Comparison of ENCODE assay signal across 22 mouse cellular contexts in the genomic region with DNA sequence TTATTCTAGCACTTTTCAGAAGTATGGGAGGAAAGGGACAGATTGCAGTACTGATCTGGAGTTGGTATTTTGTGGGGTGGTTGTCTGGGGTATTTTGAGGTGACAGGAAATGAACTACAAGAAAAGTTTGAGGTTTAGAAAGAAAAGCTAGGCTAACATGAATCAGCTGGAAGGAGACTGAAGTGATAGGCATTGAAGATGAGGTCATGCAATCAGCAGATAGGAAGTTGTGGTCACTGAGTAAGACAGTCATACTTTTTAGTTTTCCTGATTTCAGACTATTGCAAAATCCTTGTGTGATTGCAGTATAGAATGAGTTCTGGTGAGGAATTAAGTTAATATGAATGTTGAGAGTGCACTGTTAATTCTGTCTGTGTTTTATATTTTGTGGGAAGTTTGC.
A peak's percentile ranks its signal among the peaks of the same experiment; 100 is the strongest.
DNase-seq lines count a peak whose midpoint lies in the region; TF ChIP-seq lines count a peak whose summit lies in the region.
"Had no signal": no experiment of that assay in that cellular context is flagged by ENCODE, and none has a peak within 500 bp of the region (broad histone marks: within the 10 kb centered on the region; RNA-seq: fewer than 3 reads in every experiment).

No protein-coding gene starts in this region.

- no peak overlapping the region for H3K4me3 ChIP-seq in kidney, adult 2 months (ENCODE audit: insufficient read depth, low read depth, low read length)
- no peak overlapping the region for H3K4me3 ChIP-seq in embryonic fibroblast, embryonic 13.5 days (ENCODE audit: insufficient read depth, low read length)
- no peak overlapping the region for H3K4me3 ChIP-seq in myocyte
- H3K4me3 ChIP-seq: heart, embryonic 12.5 days; hindbrain, embryonic 10.5 days; limb, embryonic 12.5 days; midbrain, embryonic 10.5 days had no signal

- H3K36me3 ChIP-seq in kidney, adult 2 months (ENCODE audit: control insufficient read depth, insufficient read depth, low read length) = peaks cover 4% of the 10 kb centered on the region
- H3K36me3 ChIP-seq in myocyte (ENCODE audit: control insufficient read depth, insufficient read depth) = peaks cover 85% of the 10 kb centered on the region

- H3K4me1 ChIP-seq in kidney, adult 2 months (ENCODE audit: control insufficient read depth, insufficient read depth, low read length) = no peaks in the 10 kb centered on the region
- peaks cover 7% of the 10 kb centered on the region for H3K4me1 ChIP-seq in embryonic fibroblast, embryonic 13.5 days (ENCODE audit: control insufficient read depth, insufficient read depth, low read length)
- H3K4me1 ChIP-seq: heart, embryonic 12.5 days; hindbrain, embryonic 10.5 days; limb, embryonic 12.5 days; midbrain, embryonic 10.5 days had no signal

- peak; percentile 5 for DNase-seq in kidney, adult 2 months
- no peak for DNase-seq in kidney, postnatal 25 days
- DNase-seq in MEL-GATA-1-ER (ENCODE audit: extremely low read depth, low read depth) = peak; percentile 1
- no peak for DNase-seq in retina, embryonic 14.5 days (ENCODE audit: low spot score)
- no peak for DNase-seq in gastrocnemius, postnatal 25 days
- no peak for DNase-seq in spleen, postnatal 36 days (ENCODE audit: low spot score in 2 of 2)
- DNase-seq: adrenal gland, postnatal 14 days; cerebellum, postnatal 25 days; forebrain, postnatal 0 days; gastrocnemius, postnatal 14 days; kidney, adult 11 months; kidney, postnatal 4 days; layer of hippocampus, postnatal 36 days; liver, postnatal 0 days; right cerebral cortex, postnatal 4 days; thymus, postnatal 25 days had no signal

- TF ChIP-seq CTCF in kidney, adult 2 months (conservative IDR thresholded peaks at IDR 0.05; ENCODE audit: insufficient read depth, insufficient read length, low read depth, low read length) = no peak
- no peak for TF ChIP-seq CTCF in embryonic fibroblast, embryonic 13.5 days (IDR thresholded peaks at IDR 0.05; ENCODE audit: borderline replicate concordance, insufficient read depth, low read length)

- H3K79me2 ChIP-seq in myocyte (ENCODE audit: control insufficient read depth, insufficient read depth) = no peaks in the 10 kb centered on the region

- H3K27ac ChIP-seq in kidney, adult 2 months (ENCODE audit: insufficient read depth, low read depth, low read length) = no peak overlapping the region
- H3K27ac ChIP-seq in embryonic fibroblast, embryonic 13.5 days (ENCODE audit: insufficient read depth, low read length) = peak overlapping the region; percentile 100
- H3K27ac ChIP-seq: hindbrain, embryonic 10.5 days; limb, embryonic 12.5 days; midbrain, embryonic 10.5 days had no signal

- no peaks in the 10 kb centered on the region for H3K27me3 ChIP-seq in kidney, adult 2 months (replicated peaks; ENCODE audit: control insufficient read depth, insufficient read depth, low read length)
- no peaks in the 10 kb centered on the region for H3K27me3 ChIP-seq in myocyte (ENCODE audit: control insufficient read depth, insufficient read depth, insufficient read length)
- H3K27me3 ChIP-seq: heart, embryonic 12.5 days; limb, embryonic 12.5 days had no signal

- TF ChIP-seq POLR2A in kidney, adult 2 months (IDR thresholded peaks at IDR 0.05; ENCODE audit: low read depth, low read length) = no peak
- TF ChIP-seq POLR2A in embryonic fibroblast, embryonic 13.5 days (IDR thresholded peaks at IDR 0.05; ENCODE audit: low read depth, low read length) = no peak
- no peak for TF ChIP-seq POLR2A in myocyte (IDR thresholded peaks at IDR 0.05; ENCODE audit: insufficient read length, low read depth)

- H3ac ChIP-seq in myocyte (ENCODE audit: control insufficient read depth, insufficient read length) = no peak overlapping the region

- H3K4me2 ChIP-seq in myocyte (ENCODE audit: low read depth) = peak overlapping the region; percentile 55
- H3K4me2 ChIP-seq: heart, embryonic 12.5 days; limb, embryonic 12.5 days had no signal

TF ChIP-seq in myocyte, 11 proteins besides CTCF, POLR2A, EP300 and RAD21:
- no peak for TF ChIP-seq TCF12 (IDR thresholded peaks at IDR 0.05; ENCODE audit: insufficient read depth, poor library complexity, severe bottlenecking)
- TF ChIP-seq CEBPB (IDR thresholded peaks at IDR 0.05; ENCODE audit: insufficient read depth, poor library complexity, severe bottlenecking) = peak; percentile 99

Comparison
In these comparisons a context has a peak if more than half of its experiments do, and no peak if none do; other contexts are left out.
1. DNase-seq: peak in kidney, adult 2 months (single experiment) and MEL-GATA-1-ER (single experiment); none in kidney, postnatal 25 days (0 of 2), retina, embryonic 14.5 days (single experiment), gastrocnemius, postnatal 25 days (single experiment) and spleen, postnatal 36 days (0 of 2).